Mouse (Mus musculus) midbrain, embryonic 14.5 days (tissue): ENCODE measurements around the gene Cdon. TPM values are rescaled to one million over a fixed set of nuclear protein-coding genes. Genes with fewer than 3 reads are reported as not detected.

Experiments
- ATAC-seq: fragments of 200-750 bp; cut with Nextera tagmentation; 2 replicates; pipeline ENCODE4 v1.8.0; 2017; ENCODE audit warnings: moderate number of reproducible peaks, moderate library complexity; ENCODE audit not compliant: low FRiP score, low TSS enrichment
- DNase-seq: peaks from one replicate; pipeline ENCODE4 v3.0.0-alpha.2; 2015
- H3K27ac ChIP-seq: fragments of 300-500 bp; sonication (generic); replicated peaks from 2 replicates; pipeline ENCODE4 v1.5.1; 2014; ENCODE audit warnings: mild to moderate bottlenecking, low read depth, low read length, moderate library complexity
- H3K27me3 ChIP-seq: fragments of 300-500 bp; sonication (generic); 2 replicates; pipeline ENCODE4 v1.6.1; 2014; ENCODE audit warnings: low read length, control low read depth, mixed read lengths; ENCODE audit not compliant: control insufficient read depth, insufficient read depth
- H3K36me3 ChIP-seq: fragments of 300-500 bp; sonication (generic); 2 replicates; pipeline ENCODE4 v1.6.1; 2014; ENCODE audit warnings: low read length, control low read depth; ENCODE audit not compliant: control insufficient read depth, insufficient read depth
- H3K4me1 ChIP-seq: fragments of 300-500 bp; sonication (generic); 2 replicates; pipeline ENCODE4 v1.6.1; 2014; ENCODE audit warnings: mild to moderate bottlenecking, antibody characterized with exemption, low read length, control low read depth; ENCODE audit not compliant: control insufficient read depth, insufficient read depth
- H3K4me2 ChIP-seq: fragments of 300-500 bp; sonication (generic); 2 replicates; pipeline ENCODE4 v1.6.1; 2014; ENCODE audit warnings: mild to moderate bottlenecking, low read length, moderate library complexity
- H3K4me3 ChIP-seq: fragments of 300-500 bp; sonication (generic); replicated peaks from 2 replicates; pipeline ENCODE4 v1.5.1; 2014; ENCODE audit warnings: low read depth, low read length
- H3K9ac ChIP-seq: fragments of 300-500 bp; sonication (generic); replicated peaks from 2 replicates; pipeline ENCODE4 v1.6.1; 2014; ENCODE audit warnings: mild to moderate bottlenecking, low read length, moderate library complexity
- H3K9me3 ChIP-seq: fragments of 300-500 bp; sonication (generic); 2 replicates; pipeline ENCODE4 v1.6.1; 2016; ENCODE audit warnings: low read length, control low read depth, mixed read lengths; ENCODE audit not compliant: control insufficient read depth
- WGBS: fragments of 180-500 bp; shearing (Covaris S2); extraction: QIAGEN DNeasy Blood & Tissue Kit; methylation state at CpG from one replicate; pipeline ENCODE4 v1.1.7; 2014; 5-methylcytosine and 5-hydroxymethylcytosine counted together
- polyA plus RNA-seq: library from polyadenylated mRNA; unstranded; fragments of >200 nt; fragmentation: Nextera tagmentation; extraction: Ambion mirVana; gene quantifications from 2 replicates; pipeline ENCODE4 v1.2.1, GENCODE M21; 2014

Gene Cdon
- polyA plus RNA-seq, 1 experiment from 2014 or later: 6.4 TPM

GRCm38 (mm10) chr9:35475394-35475793, 54.5 kb downstream of the Cdon start:
- ATAC-seq (no peak), DNase-seq (no peak)
- no peak overlapping the region for H3K4me3 ChIP-seq
- peaks cover 71% of the 10 kb centered on the region for H3K36me3 ChIP-seq
- H3K4me1 ChIP-seq: no peaks in the 10 kb centered on the region
- no peak overlapping the region for H3K9ac ChIP-seq
- no peaks in the 10 kb centered on the region for H3K9me3 ChIP-seq
- no peaks in the 10 kb centered on the region for H3K27me3 ChIP-seq
- H3K4me2 ChIP-seq: no peak overlapping the region
- 91% methylated on average over 7 of the region's 7 CpGs for WGBS
- H3K27ac ChIP-seq: no peak overlapping the region

DNA sequence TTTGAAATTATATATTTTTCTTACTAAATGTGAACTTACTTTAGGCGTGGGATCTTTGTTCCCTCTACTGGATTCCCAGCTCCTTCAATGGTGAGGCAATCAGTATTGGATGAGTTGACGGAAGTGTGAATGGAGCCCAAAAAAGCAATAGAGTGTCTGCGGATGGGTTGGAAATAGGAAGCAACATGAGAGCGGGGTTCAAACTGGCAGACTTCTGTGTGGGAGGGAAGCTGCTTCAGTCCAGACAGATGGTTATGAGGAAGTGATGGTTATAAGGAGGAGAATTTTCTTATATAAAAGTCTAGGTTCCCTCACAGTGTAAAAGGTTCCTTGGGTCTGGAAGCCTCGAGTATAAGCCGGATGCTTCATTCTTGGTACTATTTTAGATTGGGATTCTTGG, 58.5 kb downstream of the Cdon start:
- no peak for ATAC-seq
- Histone ChIP-seq H3K27me3 (no peaks in the 10 kb centered on the region), H3K9ac (no peak overlapping the region), H3K36me3 (peaks cover 62% of the 10 kb centered on the region), H3K4me3 (no peak overlapping the region), H3K27ac (no peak overlapping the region), H3K9me3 (no peaks in the 10 kb centered on the region), H3K4me1 (no peaks in the 10 kb centered on the region), H3K4me2 (no peak overlapping the region)
- no peak for DNase-seq
- WGBS: 93% methylated on average over 6 of the region's 6 CpGs

DNA sequence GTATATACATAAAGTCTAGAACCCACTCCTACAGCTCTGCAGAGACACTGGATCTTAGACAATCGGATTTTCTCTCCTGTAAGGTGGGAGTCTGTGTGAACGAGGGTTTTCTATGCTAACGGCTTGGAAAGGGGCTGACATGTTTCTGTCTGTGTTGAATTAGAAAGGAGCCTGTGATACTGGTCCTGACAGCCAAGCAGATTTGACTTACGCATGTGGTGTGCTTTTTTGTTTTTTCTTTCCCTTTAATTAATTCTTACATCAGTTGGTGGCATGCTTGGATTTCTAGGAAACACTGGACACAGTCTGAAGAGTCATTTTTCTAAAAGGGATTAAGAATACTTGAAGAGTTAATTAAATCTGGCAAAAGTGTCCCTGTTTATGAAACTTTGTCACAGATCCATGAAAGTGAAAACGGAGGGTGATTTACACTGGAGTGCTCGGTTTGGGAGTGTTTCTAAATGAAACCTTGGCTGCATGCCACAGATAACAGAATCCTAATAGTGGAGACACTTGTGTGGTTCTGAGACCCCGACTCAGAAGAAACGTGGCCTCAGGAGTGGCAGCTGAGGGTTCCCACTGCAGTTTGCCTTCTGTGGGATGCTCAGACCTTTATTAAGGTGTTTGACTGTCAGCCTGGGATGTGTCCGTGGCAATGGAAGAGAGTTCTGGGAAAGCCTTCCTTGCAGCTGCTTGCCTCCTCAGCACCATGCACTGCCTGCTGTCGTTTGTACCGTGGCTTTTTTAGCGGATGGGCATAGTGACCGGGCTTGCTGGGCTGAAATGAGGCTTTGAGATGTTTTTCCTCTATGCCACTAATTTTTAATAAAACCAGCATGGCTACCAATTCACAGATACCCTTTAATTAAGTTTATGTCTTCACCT, 61.3 kb downstream of the Cdon start:
- WGBS: 70% methylated on average over 13 of the region's 13 CpGs
- no peak overlapping the region for H3K4me2 ChIP-seq
- H3K4me1 ChIP-seq: no peaks in the 10 kb centered on the region
- H3K27me3 ChIP-seq: no peaks in the 10 kb centered on the region
- no peak overlapping the region for H3K9ac ChIP-seq
- H3K4me3 ChIP-seq: no peak overlapping the region
- ATAC-seq: no peak
- H3K9me3 ChIP-seq: no peaks in the 10 kb centered on the region
- no peak overlapping the region for H3K27ac ChIP-seq
- DNase-seq: peak; percentile 37
- H3K36me3 ChIP-seq: peaks cover 61% of the 10 kb centered on the region

DNA sequence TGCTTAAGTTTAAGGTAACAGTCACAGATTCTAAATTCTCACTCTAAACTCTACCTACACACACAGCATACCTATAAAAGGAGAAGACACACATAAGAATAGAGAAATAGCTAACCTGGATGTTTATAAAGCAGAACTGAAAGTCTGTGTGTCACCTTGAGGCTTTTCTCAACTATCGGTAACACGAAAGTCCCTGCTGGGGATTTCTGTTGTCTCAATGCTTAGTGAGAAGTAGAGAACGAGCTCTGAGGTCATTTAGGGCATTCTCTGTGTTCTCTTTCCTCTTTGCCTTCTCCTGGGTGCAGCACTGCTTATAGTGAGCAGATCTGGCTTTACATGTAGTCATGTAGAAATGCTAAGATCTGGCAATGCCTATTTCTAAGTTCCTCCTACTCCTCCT, 63.0 kb downstream of the Cdon start:
- no peak for DNase-seq
- H3K9ac ChIP-seq: no peak overlapping the region
- no peak for ATAC-seq
- H3K4me1 ChIP-seq: no peaks in the 10 kb centered on the region
- no peaks in the 10 kb centered on the region for H3K27me3 ChIP-seq
- 85% methylated on average over 3 of the region's 3 CpGs for WGBS
- no peak overlapping the region for H3K27ac ChIP-seq
- H3K9me3 ChIP-seq: no peaks in the 10 kb centered on the region
- H3K4me3 ChIP-seq: no peak overlapping the region
- H3K4me2 ChIP-seq: no peak overlapping the region
- peaks cover 53% of the 10 kb centered on the region for H3K36me3 ChIP-seq

DNA sequence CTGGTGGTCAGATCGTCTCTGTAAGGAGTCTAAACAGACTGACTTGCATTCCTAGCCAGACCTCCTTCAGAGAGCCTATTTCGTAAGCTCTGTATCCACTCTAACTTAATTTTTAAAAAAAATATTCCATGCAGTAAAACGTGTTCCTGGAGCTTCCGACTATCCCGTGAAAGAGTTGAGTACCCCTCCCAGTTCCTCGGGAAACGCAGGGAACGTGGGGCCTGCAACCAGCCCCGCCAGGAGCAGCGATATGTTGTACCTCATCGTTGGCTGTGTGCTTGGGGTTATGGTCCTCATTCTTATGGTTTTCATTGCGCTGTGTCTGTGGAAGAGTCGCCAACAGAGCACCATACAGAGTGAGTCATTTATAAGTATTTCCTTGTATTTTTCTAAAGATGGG, 65.7 kb downstream of the Cdon start:
- Histone ChIP-seq H3K27me3 (no peaks in the 10 kb centered on the region), H3K9ac (no peak overlapping the region), H3K27ac (no peak overlapping the region), H3K36me3 (peaks cover 65% of the 10 kb centered on the region), H3K9me3 (no peaks in the 10 kb centered on the region), H3K4me2 (no peak overlapping the region), H3K4me1 (no peaks in the 10 kb centered on the region), H3K4me3 (no peak overlapping the region)
- DNase-seq: no peak
- 92% methylated on average over 13 of the region's 13 CpGs for WGBS
- ATAC-seq: no peak

DNA sequence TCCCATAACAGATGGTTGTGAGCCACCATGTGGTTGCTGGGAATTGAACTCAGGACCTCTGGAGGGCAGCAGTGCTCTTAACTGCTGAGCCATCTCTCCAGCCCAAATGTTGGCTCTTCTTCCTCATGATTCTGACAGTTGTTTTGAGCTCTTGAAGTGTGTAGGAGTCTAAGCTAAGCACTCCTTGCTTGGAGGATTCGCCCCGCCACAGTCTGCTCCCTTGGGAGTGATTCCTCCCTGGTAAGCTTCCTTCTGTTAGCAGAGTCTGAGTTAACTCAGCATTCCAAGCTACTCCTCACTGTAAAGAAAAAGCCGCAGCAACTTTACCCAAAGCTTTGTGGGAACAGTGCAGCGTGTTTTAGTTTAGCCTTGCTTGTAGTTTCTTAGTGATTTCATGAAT, 67.6 kb downstream of the Cdon start:
- Histone ChIP-seq H3K36me3 (peaks cover 62% of the 10 kb centered on the region), H3K9ac (no peak overlapping the region), H3K27ac (no peak overlapping the region), H3K9me3 (no peaks in the 10 kb centered on the region), H3K4me2 (no peak overlapping the region), H3K4me3 (no peak overlapping the region), H3K4me1 (no peaks in the 10 kb centered on the region), H3K27me3 (no peaks in the 10 kb centered on the region)
- WGBS: 91% methylated on average over 4 of the region's 4 CpGs
- DNase-seq: no peak
- ATAC-seq: no peak

DNA sequence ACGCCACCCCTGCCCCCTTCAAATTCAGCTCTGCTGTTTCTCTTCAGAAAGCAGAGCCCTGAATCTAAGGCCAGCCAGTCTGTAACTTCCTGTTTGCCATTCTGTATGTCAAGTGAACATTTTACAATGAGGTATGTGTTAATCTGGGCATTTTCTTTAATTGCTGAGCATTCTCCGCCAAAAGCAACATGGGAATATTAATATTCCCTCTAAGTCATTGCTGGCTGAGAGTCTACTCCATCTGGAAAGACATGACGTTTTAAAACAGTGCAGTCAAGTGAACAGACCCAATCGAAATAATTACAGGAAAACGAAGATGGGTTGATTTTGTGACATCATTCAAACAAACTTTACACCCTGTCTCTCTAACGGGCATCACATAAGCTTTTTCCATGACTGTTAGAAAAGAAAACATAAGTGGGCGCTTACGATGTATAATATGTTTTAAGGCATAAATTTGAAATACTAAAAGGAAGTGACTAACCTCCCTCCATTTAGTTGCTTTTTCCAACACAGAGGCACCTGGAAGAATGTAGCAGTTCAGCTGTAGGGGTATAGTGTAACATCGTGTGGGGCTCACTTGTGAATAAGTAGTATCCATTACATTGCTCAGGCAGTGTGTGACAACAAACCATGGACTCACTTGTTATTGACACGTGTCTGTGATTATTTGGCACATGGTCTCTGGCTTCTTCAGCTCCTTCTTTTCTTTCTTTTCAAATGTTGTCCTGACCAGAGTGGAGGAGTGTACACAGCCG, 70.4 kb downstream of the Cdon start:
- peaks cover 45% of the 10 kb centered on the region for H3K36me3 ChIP-seq
- H3K9ac ChIP-seq: no peak overlapping the region
- DNase-seq (no peak), ATAC-seq (no peak)
- no peaks in the 10 kb centered on the region for H3K9me3 ChIP-seq
- H3K4me3 ChIP-seq: no peak overlapping the region
- H3K27ac ChIP-seq: no peak overlapping the region
- H3K27me3 ChIP-seq: no peaks in the 10 kb centered on the region
- H3K4me2 ChIP-seq: no peak overlapping the region
- H3K4me1 ChIP-seq: no peaks in the 10 kb centered on the region
- WGBS: 87% methylated on average over 11 of the region's 11 CpGs

- no peaks in the 10 kb centered on the region for H3K9me3 ChIP-seq
- no peak overlapping the region for H3K4me2 ChIP-seq
- peaks cover 42% of the 10 kb centered on the region for H3K36me3 ChIP-seq
- DNase-seq: peak; percentile 29
- no peaks in the 10 kb centered on the region for H3K4me1 ChIP-seq
- no peak for ATAC-seq
- H3K27ac ChIP-seq: no peak overlapping the region
- WGBS: 56% methylated on average over 7 of the region's 7 CpGs
- H3K27me3 ChIP-seq: no peaks in the 10 kb centered on the region
- no peak overlapping the region for H3K9ac ChIP-seq
- no peak overlapping the region for H3K4me3 ChIP-seq
These were observed 72.3 kb downstream of the Cdon start for GRCm38 (mm10) chr9:35493033-35493732.
